Mouse (Mus musculus): ENCODE results near the gene C2.
"Not testable (repeated sequence)": the region's sequence is repeated elsewhere in the genome, so short reads cannot be mapped to it uniquely, and the experiment has no call there.

Gene C2

DNA sequence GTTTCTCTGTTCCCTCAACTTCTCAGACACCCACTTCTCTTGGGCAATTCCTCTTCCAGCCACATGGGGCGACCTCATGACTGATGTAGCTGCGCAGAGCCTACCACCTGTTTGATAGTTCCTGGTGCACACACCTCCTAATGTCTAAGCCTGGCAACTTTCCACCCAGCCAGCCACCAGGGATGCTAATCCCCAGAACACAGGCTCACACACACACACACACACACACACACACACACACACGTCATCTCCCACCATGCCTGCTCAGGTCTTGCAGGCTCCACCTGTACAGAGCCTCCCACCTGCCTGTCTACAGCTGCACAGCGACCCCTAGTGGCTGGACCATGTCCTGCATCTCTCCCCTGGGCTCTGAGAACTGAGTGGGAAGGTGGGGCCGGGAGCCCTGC lies 13.9 kb upstream of the C2 start:
- no peak for DNase-seq (ENCODE audit: low spot score in 2 of 2)

GRCm38 (mm10) chr17:34910982-34911381 lies 12.9 kb upstream of the C2 start:
- no peak for DNase-seq (ENCODE audit: low spot score in 2 of 2)

- DNase-seq (ENCODE audit: low spot score in 2 of 2): no peak
These were observed 4.8 kb upstream of the C2 start for GRCm38 (mm10) chr17:34902895-34903294.

DNA sequence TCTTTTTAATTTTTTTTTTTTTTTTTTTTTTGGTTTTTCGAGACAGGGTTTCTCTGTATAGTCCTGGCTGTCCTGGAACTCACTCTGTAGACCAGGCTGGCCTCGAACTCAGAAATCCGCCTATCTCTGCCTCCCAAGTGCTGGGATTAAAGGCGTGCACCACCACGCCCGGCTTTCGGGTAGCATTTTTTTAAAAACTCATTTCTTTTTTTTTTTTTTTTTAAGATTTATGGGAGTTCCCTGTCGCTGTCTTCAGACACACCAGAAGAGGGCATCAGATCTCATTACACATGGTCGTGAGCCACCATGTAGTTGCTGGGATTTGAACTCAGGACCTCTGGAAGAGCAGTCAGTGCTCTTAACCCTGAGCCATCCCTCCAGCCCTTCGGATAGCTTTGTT lies 3.9 kb upstream of the C2 start:
- not testable (repeated sequence) for DNase-seq (ENCODE audit: low spot score in 2 of 2)

- not testable (repeated sequence) for DNase-seq (ENCODE audit: low spot score in 2 of 2)
These were observed 2.8 kb upstream of the C2 start for GRCm38 (mm10) chr17:34900826-34901225.

DNA sequence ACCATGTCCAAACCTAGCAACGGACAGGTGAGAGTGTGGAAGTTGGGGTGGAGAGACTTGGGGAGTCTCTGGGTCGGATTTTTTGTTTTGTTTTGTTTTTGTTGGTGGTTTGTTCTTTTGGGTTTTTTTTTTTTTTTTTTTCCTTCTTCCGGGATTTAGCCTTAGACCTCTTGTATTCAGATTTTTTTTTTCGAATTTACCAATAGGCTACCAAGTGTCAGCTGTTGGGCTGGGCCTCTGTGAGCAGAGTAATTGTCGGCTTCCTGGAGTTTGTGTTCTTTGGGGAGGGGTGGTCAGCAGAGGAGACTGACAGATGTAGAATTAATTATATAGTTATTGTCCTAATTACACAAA lies 1.8 kb upstream of the C2 start:
- DNase-seq (ENCODE audit: low spot score in 2 of 2): no peak

DNA sequence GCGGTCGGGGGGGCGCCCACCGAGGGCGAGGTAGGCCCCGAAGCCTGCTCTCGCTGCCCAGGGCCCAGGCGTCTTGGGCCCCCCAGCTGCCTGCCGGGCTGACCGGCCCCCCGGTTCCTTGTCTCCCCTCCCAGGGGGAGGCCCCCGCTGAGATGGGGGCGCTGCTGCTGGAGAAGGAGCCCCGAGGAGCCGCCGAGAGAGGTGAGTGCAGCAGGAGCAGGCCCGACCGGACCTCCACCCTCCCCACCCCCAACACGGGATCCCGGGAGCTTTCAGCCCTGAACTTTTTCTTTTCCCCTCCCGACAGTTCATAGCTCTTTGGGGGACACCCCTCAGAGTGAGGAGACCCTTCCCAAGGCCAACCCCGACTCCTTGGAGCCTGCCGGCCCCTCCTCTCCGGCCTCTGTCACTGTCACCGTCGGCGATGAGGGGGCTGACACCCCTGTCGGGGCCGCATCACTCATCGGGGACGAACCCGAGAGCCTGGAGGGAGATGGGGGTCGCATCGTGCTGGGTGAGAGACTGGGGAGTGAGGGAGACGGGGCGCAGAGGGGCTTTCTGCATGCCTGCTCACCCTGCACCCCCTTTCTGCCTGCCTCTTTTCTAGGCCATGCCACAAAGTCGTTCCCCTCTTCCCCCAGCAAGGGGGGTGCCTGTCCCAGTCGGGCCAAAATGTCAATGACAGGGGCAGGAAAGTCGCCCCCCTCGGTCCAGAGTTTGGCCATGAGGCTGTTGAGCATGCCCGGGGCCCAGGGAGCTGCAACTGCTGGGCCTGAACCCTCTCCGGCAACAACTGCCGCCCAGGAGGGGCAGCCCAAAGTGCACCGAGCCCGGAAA lies 1.2 kb upstream of the C2 start:
- peak in 1 of 2 experiments; percentile 31 for DNase-seq (ENCODE audit: low spot score in 2 of 2)

DNA sequence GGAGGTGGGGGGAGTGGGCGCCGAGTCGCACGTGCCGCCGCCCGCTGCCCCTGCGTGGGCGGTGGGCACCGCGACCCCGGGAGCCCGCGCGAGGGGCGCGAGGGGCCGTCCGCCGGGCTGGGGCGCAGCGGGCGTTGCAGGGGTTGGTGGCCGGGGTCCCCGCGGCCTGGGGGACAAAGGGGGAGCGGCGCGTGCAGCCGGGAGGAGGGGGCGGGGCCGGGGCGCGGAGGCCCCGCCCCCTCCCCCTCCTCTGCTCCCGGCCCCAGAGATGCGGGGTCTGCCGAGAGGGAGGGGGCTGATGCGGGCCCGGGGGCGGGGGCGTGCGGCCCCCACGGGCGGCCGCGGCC lies 614 bp upstream of the C2 start:
- no peak for DNase-seq (ENCODE audit: low spot score in 2 of 2)

DNA sequence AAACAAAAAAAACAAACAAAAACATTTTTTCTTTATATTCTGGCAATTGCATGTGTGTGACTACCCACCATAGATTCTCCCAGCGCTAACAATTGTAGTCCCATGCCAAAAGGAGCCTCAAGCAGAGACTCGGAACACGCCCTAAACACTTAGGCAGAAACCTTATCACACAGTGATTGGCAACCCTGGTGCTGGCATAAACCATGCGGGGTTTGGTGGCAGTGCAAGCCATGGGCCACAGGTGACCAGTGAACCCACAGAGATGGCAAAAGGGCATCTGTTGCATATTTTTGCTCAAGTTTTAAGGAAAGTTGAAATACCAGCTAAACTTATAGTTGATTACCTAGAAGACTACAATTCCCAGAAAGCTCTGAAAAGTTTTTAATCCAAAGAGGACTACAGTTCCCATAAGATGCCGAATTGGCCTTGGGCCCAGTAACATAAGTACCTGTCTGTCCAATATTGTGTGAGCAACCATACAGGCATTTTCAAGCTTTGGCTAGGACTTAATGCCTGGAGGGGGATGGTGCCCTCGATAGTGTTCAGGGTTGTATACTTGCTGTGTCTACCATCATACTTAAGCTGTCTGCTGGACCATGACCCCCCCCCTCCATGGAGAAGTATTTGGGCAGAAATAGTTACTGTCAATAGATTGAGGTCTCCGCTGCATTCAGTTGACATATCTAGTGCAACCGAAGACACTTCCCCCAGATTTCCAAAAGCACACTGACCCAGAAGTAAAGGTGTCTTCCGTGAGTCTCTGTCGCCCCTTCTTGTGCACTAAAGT lies 499 bp downstream of the C2 start:
- peak in 1 of 2 experiments; percentile 31 for DNase-seq (ENCODE audit: low spot score in 2 of 2)

DNA sequence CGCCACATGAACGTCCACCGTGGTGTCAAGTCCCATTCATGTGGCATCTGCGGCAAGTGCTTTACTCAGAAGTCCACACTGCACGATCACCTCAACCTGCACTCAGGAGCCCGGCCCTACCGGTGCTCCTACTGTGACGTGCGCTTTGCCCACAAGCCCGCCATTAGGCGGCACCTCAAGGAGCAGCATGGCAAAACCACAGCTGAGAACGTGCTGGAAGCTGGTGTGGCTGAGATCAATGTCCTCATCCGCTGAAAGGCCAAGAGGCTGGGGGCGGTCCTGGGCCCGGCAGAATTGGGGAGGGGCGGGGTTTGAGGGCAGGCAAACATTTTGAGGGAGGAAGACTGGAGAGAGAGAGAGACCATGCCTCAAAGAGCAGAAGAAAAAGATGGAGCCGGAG lies 1.7 kb downstream of the C2 start:
- no peak for DNase-seq (ENCODE audit: low spot score in 2 of 2)

DNA sequence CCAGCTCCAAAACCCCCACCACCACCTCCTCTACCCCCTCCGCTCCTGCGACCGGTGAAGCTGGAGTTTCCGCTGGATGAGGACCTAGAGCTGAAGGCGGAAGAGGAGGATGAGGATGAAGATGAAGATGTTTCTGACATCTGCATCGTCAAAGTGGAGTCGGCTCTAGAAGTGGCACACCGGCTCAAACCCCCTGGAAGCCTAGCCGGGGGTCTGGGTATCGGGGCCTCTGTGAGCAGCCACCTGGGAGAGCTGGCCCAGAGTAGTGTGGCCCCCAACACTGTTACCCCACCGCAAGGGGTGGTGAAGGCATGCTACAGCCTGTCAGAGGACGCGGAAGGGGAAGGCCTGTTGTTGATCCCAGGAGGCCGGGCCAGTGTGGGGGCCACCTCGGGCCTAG lies 2.3 kb downstream of the C2 start:
- DNase-seq (ENCODE audit: low spot score in 2 of 2): no peak

- peak in 1 of 2 experiments; percentile 29 for DNase-seq (ENCODE audit: low spot score in 2 of 2)
These were observed 3.1 kb downstream of the C2 start for GRCm38 (mm10) chr17:34894801-34895530.

DNA sequence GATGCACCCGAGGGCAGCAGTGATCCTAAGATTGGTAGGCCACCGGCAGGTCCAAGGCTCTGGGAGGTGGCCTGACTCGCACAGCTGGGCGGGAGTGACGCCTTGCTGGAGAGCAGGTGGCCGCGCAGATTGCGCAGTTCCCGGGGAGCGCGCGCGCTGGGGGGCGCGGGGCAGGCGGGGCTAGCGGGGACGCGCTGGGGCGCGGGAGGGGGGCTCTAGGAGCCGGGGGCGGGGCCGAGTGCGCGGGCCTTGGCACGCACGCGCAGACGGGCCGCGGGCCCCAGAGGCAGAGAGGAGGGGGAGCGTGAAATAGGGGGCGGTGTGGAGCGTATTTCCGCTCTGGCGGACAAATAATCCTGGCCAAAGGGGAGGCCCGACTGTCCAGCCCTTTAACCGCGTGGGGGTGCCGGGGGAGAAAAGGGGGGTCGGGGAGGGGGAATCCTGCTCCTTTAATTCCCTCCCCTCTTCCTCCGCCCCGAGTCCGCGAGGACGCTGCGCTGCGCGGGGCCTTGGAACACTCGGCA lies 3.9 kb downstream of the C2 start:
- DNase-seq (ENCODE audit: low spot score in 2 of 2): peak; percentile 87

GRCm38 (mm10) chr17:34893072-34893824 lies 4.8 kb downstream of the C2 start:
- DNase-seq (ENCODE audit: low spot score in 2 of 2): no peak

DNA sequence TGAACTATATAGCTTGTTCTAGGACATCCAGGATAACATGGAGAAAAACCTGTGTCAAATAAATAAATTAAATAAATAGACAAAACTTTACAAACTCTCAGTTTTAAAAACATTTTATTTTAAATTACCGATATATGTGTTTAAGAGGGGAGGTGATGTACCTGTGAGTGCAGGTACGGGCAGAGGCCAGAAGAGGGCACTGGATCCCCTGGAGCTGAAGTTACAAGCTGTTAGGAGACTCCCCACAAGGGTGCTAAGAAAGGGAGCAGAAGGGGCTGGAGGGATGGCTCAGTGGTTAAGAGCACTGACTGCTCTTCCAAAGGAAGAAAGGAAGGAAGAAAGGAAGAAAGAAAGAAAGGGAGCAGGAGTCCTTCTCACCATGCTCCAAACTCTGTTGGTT lies 6.7 kb downstream of the C2 start:
- DNase-seq (ENCODE audit: low spot score in 2 of 2): no peak

- DNase-seq (ENCODE audit: low spot score in 2 of 2): no peak
These were observed 7.9 kb downstream of the C2 start for GRCm38 (mm10) chr17:34890074-34890743.

DNA sequence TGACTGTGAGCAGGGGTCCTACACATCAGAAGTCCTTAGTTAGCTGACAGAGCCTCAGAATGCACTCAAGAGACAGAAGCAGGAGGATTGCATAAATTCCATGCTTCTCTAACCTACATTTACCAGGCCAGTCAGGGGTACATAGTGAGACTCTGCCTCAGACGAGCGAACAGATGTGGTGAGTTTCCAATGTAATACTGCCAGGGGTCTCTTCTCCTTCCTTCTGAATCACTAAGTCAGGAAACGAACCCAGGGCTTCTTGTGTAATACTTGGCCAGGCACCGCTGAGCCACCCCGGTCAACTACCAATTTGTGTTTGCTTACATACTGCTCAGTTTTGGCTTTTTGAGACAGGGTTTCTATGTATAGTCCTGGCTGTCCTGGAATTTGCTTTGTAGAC lies 10.1 kb downstream of the C2 start:
- DNase-seq (ENCODE audit: low spot score in 2 of 2): no peak

DNA sequence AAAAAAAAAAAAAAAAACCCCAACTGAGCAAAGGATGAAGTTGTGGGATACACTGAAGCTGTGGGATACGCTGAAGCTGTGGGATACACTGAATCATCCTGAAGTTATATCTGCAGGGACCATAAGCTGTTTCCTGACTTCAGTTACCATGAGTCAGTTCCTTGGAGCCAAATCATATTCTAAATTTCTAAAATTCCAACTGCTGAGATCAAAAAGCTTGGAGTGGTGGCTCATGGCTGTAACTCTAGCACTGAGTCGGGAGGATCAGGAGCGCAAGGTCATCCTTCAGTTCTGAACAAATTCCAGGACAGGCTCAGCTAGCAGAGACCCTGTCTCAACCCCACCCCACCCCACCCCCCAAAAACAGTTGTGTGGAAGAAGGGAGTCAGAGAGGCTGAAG lies 12.4 kb downstream of the C2 start:
- DNase-seq (ENCODE audit: low spot score in 2 of 2): no peak

GRCm38 (mm10) chr17:34884704-34885103 lies 13.4 kb downstream of the C2 start:
- DNase-seq (ENCODE audit: low spot score in 2 of 2): no peak

DNA sequence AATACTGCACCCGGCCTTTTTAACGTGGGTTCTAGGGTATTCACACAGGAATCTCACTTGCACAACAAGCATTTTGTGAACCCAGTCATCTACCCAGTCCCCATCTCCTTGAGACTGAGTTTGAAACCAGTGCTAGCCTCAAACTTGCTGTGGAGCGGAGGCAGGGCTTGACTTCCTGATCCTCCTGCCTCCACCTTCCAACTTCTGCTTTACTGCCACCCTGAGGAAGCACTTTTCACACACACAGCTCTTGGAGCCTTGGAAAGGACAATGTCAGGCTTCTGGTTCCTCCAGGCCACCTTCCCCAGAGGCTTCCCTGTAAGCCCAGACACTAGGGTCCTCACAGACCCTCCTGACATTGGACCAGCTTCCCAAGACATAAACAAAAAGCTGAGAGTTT lies 14.7 kb downstream of the C2 start:
- DNase-seq (ENCODE audit: low spot score in 2 of 2): no peak

DNA sequence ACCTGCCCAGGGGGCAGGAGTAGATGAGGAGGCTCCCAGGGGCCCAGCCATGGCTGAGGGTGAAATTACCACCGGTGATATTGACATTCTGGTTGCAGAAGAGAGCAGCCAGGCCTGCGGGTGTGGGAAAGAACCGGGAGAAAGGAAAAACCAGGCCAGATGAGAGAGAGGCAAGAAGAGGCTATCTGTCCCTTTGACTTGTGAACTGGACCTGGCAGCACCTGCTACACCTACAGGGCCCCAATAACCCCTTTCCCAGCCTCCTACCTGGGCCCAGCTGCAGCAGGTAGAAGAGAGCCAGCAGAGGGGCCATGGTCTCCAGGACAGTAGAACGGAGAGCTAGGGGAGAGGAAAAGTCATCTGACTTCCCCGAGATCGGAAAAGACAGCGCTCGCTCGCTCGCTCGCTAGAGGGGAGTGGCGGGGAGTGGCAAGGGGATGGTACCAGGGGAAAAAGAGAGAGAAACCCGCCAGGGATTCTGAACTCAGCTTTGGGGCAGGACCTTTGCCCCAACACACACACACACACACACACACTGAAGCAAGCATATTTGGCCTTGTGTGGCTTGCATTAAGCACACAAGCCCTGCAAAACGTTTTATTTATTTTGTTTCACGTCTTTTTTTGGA lies 16.3 kb downstream of the C2 start, which contains the start of gene Gm20547:
Gm20547 (minus strand) TSS at position 360 of the 628 bp plus-strand sequence.
- DNase-seq (ENCODE audit: low spot score in 2 of 2): no peak

Data from frontal cortex, postnatal 14 days (tissue).